Mouse (Mus musculus) stomach, embryonic 16.5 days (tissue): ENCODE results near the gene Pinlyp. TPM values are rescaled to one million over a fixed set of nuclear protein-coding genes. Genes with fewer than 3 reads are reported as not detected.

ENCODE experiments used
- ATAC-seq: fragments of 200-750 bp; cut with Nextera tagmentation; 2 replicates; pipeline ENCODE4 v1.8.0; 2017; ENCODE audit warnings: moderate number of reproducible peaks, moderate TSS enrichment; ENCODE audit not compliant: insufficient read depth, low FRiP score
- H3K27ac ChIP-seq: fragments of 300-500 bp; sonication (generic); 2 replicates; pipeline ENCODE4 v1.5.1; 2014; ENCODE audit warnings: low read length
- H3K27me3 ChIP-seq: fragments of 300-500 bp; sonication (generic); 2 replicates; pipeline ENCODE4 v1.6.1; 2014; ENCODE audit warnings: low read length, control low read depth, mixed read lengths; ENCODE audit not compliant: control insufficient read depth, insufficient read depth
- H3K36me3 ChIP-seq: fragments of 300-500 bp; sonication (generic); 2 replicates; pipeline ENCODE4 v1.6.1; 2014; ENCODE audit warnings: low read length; ENCODE audit not compliant: control insufficient read depth, insufficient read depth
- H3K4me1 ChIP-seq: fragments of 300-500 bp; sonication (generic); 2 replicates; pipeline ENCODE4 v1.6.1; 2014; ENCODE audit warnings: low read length, control low read depth, mixed read lengths; ENCODE audit not compliant: control insufficient read depth, insufficient read depth
- H3K4me2 ChIP-seq: fragments of 300-500 bp; sonication (generic); 2 replicates; pipeline ENCODE4 v1.6.1; 2014; ENCODE audit warnings: low read depth, low read length, mixed read lengths
- H3K4me3 ChIP-seq: fragments of 300-500 bp; sonication (generic); replicated peaks from 2 replicates; pipeline ENCODE4 v1.5.1; 2014; ENCODE audit warnings: mild to moderate bottlenecking, low read length
- H3K9ac ChIP-seq: fragments of 300-500 bp; sonication (generic); 2 replicates; pipeline ENCODE4 v1.6.1; 2014; ENCODE audit warnings: low read length
- H3K9me3 ChIP-seq: fragments of 300-500 bp; sonication (generic); replicated peaks from 2 replicates; pipeline ENCODE4 v1.6.1; 2016; ENCODE audit warnings: low read length, control low read depth; ENCODE audit not compliant: control insufficient read depth
- WGBS: fragments of 180-500 bp; shearing (Covaris S2); extraction: QIAGEN DNeasy Blood & Tissue Kit; methylation state at CpG from one replicate; pipeline ENCODE4 v1.1.7; 2014; 5-methylcytosine and 5-hydroxymethylcytosine counted together
- polyA plus RNA-seq: library from polyadenylated mRNA; unstranded; fragments of >200 nt; fragmentation: Nextera tagmentation; extraction: Ambion mirVana; gene quantifications from 2 replicates; pipeline ENCODE4 v1.2.1, GENCODE M21; 2015

Gene Pinlyp
- polyA plus RNA-seq, 1 experiment from 2014 or later = 16.4 TPM

GRCm38 (mm10) chr7:24547534-24548036, 1.7 kb upstream of the Pinlyp start:
- peak overlapping the region; percentile 92 for H3K9ac ChIP-seq
- H3K36me3 ChIP-seq = peaks cover 10% of the 10 kb centered on the region; the same call in 1 of the 2 replicates
- peak overlapping the region; percentile 73 for H3K4me2 ChIP-seq
- H3K4me3 ChIP-seq = peak overlapping the region; percentile 89
- H3K27ac ChIP-seq = peak overlapping the region; percentile 83
- peaks cover 15% of the 10 kb centered on the region for H3K4me1 ChIP-seq
- H3K27me3 ChIP-seq = no peaks in the 10 kb centered on the region
- WGBS = 23% methylated on average over 13 of the region's 13 CpGs
- no peak for ATAC-seq
- H3K9me3 ChIP-seq = no peaks in the 10 kb centered on the region

DNA sequence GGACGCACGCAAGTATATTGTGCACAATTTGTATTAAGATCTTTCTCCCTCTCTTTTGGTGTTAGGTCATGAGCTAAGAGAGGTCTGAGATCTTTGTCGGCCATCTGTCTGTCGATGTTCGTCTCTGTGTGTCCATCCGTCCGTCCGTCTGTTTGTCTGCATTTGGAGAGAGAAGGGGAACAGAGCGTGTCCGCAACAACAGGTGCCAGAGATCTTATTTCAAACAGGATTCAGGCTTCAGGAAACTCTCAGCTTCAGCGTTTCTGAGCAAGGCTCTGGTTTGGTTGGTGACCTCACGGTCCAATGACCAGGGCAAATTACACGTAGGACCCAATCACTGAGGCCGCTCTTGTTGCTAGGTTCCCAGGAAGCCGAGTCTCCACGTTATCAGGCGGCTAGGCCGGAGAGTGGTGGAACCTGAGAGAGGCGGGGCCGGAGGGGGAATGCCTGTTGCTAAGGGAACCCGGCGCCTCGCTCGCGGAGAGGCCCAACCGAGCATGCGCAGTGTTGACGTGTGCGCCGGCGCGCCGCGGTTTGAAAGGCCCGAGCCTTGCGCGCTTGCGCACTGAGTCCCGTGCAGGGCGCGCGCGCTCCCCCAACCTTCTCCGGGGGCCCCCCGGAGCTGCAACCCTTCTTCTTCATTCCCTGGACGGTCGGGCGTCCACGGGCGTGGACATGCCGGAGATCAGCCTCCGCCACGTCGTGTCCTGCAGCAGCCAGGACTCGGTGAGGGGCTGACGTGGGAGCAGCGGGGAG, 894 bp upstream of the Pinlyp start:
- Histone ChIP-seq H3K4me2 (peak overlapping the region; percentile 81), H3K4me1 (peaks cover 15% of the 10 kb centered on the region), H3K36me3 (peaks cover 3% of the 10 kb centered on the region; the same call in 1 of the 2 replicates), H3K9me3 (no peaks in the 10 kb centered on the region), H3K27me3 (no peaks in the 10 kb centered on the region), H3K9ac (peak overlapping the region; percentile 92), H3K27ac (peak overlapping the region; percentile 93), H3K4me3 (peak overlapping the region; percentile 89)
- ATAC-seq = peak; percentile 99
- WGBS = 1% methylated on average over 57 of the region's 57 CpGs

DNA sequence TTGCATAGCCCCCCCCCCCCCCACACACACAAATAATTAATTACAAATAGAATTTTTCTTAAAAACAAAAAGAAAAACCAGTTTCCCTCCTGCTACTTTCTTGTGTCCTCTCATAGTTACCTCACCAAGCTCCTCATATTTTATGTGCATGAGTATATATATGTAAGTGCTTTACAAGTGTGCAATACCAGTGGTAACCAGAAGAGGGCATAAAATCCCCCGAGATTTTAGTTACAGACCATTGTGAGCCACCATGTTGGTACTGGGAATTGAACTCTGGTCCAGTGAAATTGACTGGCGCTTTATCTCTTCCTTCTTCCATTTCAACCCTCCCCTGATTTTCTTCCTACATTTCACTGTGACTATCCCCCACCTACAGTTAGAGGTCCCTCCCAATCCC, 1.4 kb downstream of the Pinlyp start:
- no peak overlapping the region for H3K9ac ChIP-seq
- H3K36me3 ChIP-seq = no peaks in the 10 kb centered on the region
- no peaks in the 10 kb centered on the region for H3K9me3 ChIP-seq
- no peak overlapping the region for H3K27ac ChIP-seq
- no peak for ATAC-seq
- 83% methylated on average over 2 of the region's 2 CpGs for WGBS
- no peaks in the 10 kb centered on the region for H3K27me3 ChIP-seq
- H3K4me1 ChIP-seq = peaks cover 15% of the 10 kb centered on the region
- H3K4me2 ChIP-seq = no peak overlapping the region
- no peak overlapping the region for H3K4me3 ChIP-seq

DNA sequence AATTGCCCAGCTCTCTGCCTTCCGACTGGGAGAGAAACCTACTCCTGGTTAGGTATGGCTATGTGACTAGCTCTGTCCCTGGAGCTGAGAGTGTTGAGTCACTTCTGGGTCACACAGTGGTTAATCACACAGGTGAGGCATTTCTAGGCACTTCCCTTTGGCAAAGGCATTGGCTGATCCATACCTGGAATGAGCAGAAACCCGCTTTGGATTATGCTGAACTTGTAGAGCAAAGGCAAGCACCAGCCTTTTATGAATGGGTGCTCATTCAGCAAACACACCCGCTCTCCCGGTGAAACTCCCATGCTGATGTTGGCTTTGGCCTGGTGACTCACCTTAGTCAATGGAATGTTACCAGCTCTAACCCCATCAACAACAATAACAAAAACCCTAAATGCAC, 6.2 kb downstream of the Pinlyp start:
- H3K4me3 ChIP-seq = no peak overlapping the region
- H3K4me2 ChIP-seq = no peak overlapping the region
- peak; percentile 76; the same call in 1 of the 2 replicates for ATAC-seq
- H3K27me3 ChIP-seq = no peaks in the 10 kb centered on the region
- H3K9me3 ChIP-seq = no peaks in the 10 kb centered on the region
- H3K4me1 ChIP-seq = no peaks in the 10 kb centered on the region
- no peak overlapping the region for H3K9ac ChIP-seq
- peak overlapping the region; percentile 70 for H3K27ac ChIP-seq
- H3K36me3 ChIP-seq = peaks cover 4% of the 10 kb centered on the region; the same call in 1 of the 2 replicates
- 75% methylated on average over 4 of the region's 4 CpGs for WGBS

DNA sequence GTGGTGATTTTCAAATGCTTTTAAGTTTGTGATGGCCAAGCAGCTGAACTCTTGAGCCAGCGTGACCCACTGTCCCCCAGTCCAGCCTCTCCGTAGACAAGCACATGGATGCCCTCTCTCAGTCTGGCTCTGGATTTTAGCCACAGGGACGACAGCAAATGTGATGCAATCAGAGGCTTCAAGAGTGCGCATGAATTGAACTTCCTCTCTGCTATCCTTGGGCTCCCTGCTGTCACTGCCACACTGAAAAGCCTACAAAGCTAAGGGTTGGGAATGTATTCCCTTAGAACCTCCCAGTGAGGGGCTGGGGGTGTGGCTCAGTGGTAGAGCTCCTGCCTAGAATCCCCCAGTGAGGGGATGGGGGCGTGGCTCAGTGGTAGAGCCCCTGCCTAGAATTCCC, 7.2 kb downstream of the Pinlyp start:
- no peaks in the 10 kb centered on the region for H3K4me1 ChIP-seq
- no peak overlapping the region for H3K4me3 ChIP-seq
- no peaks in the 10 kb centered on the region for H3K27me3 ChIP-seq
- peaks cover 6% of the 10 kb centered on the region; the same call in 1 of the 2 replicates for H3K36me3 ChIP-seq
- H3K9me3 ChIP-seq = no peaks in the 10 kb centered on the region
- no peak for ATAC-seq
- WGBS = 79% methylated on average over 5 of the region's 5 CpGs
- H3K4me2 ChIP-seq = no peak overlapping the region
- no peak overlapping the region for H3K27ac ChIP-seq
- no peak overlapping the region for H3K9ac ChIP-seq

DNA sequence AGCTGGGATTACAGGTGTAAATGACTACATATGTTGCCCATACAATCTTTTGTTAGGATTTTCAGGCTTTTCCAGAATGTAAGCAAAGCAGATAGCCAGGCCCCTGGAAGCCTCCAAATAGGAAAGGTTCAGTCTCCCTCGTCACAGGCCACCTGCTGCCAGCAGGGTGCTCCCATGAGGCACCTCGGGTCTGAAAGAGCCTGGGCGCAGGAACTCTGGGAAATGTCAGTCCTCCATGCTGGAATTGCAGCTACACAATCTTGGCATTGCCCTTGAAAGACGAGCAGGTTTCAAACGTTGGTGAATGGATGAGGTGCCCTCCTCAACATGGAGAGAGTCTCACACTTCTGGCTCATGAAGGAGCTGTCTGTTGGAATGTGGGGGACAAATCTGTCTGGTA, 7.8 kb downstream of the Pinlyp start:
- Histone ChIP-seq H3K4me3 (no peak overlapping the region), H3K27me3 (no peaks in the 10 kb centered on the region), H3K27ac (no peak overlapping the region), H3K4me2 (no peak overlapping the region), H3K9ac (no peak overlapping the region), H3K4me1 (no peaks in the 10 kb centered on the region), H3K9me3 (no peaks in the 10 kb centered on the region), H3K36me3 (peaks cover 8% of the 10 kb centered on the region; the same call in 1 of the 2 replicates)
- WGBS = 41% methylated on average over 5 of the region's 5 CpGs
- no peak for ATAC-seq

- Histone ChIP-seq H3K27ac (no peak overlapping the region), H3K9ac (no peak overlapping the region), H3K4me3 (no peak overlapping the region), H3K27me3 (no peaks in the 10 kb centered on the region), H3K36me3 (peaks cover 11% of the 10 kb centered on the region; the same call in 1 of the 2 replicates), H3K4me2 (no peak overlapping the region), H3K9me3 (no peaks in the 10 kb centered on the region), H3K4me1 (0 out of 2 replicates have a peak, but pooled peaks cover under 1% of the 10 kb centered on the region)
- ATAC-seq = no peak
- WGBS = 72% methylated on average over 5 of the region's 5 CpGs
Observed at GRCm38 (mm10) chr7:24537591-24537990, 8.3 kb downstream of the Pinlyp start.

DNA sequence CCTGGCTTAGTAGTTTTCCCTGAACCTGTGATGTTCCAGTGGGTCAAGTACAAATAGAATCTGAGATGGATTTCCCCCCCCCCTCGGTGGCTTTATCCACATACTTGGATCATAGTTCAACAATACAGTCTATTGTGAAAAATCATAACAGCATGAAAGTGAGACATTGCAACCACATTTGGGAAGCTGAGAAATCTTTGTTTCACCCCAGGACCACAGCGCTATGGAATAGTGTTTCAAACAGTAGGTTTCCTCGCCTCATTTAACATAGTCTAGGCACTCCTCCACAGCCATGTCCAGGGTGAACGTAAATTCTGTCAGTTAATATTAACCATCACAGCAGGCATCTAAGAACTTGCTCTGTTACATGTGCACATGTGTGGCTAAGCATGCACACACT, 8.8 kb downstream of the Pinlyp start:
- H3K4me3 ChIP-seq = no peak overlapping the region
- peaks cover 5% of the 10 kb centered on the region for H3K4me1 ChIP-seq
- H3K27me3 ChIP-seq = no peaks in the 10 kb centered on the region
- peaks cover 11% of the 10 kb centered on the region; the same call in 1 of the 2 replicates for H3K36me3 ChIP-seq
- no peak overlapping the region for H3K4me2 ChIP-seq
- WGBS = 79% methylated on average over 4 of the region's 4 CpGs
- H3K9me3 ChIP-seq = no peaks in the 10 kb centered on the region
- H3K27ac ChIP-seq = no peak overlapping the region
- no peak overlapping the region for H3K9ac ChIP-seq
- ATAC-seq = no peak

DNA sequence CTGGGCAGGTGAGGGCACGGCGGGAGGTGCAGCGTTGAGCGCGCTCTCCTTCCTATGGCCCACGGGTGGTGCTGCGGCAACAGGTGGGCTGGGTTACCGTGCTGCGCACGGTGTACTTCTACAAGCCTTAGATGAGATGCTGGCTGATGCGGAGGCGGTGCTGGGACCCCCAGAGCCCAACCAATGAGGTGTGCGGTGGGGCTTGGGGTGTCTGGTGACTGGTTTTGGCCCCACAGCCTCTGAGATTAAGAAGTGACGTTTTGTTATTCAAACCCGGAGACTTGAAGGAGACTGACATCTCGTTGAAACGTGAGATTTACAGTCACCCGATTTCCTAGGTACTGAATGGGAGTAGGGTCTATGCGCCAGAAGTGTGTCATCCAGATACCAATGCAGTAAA, 11.6 kb downstream of the Pinlyp start:
- ATAC-seq = no peak
- H3K27ac ChIP-seq = no peak overlapping the region

More for the DNA sequence above, 11.6 kb downstream of the Pinlyp start:
- Histone ChIP-seq H3K4me2 (no peak overlapping the region), H3K4me1 (peaks cover 14% of the 10 kb centered on the region), H3K4me3 (no peak overlapping the region), H3K9me3 (no peaks in the 10 kb centered on the region), H3K9ac (no peak overlapping the region), H3K27me3 (no peaks in the 10 kb centered on the region), H3K36me3 (peaks cover 11% of the 10 kb centered on the region; the same call in 1 of the 2 replicates)
- WGBS = 56% methylated on average over 19 of the region's 19 CpGs
